Mouse (Mus musculus) CH12.LX (cell line): ENCODE measurements around the gene Iqschfp. TPM values are rescaled to one million over a fixed set of nuclear protein-coding genes. Genes with fewer than 3 reads are reported as not detected.

Experiments used
- DNase-seq: peaks from one replicate; pipeline ENCODE4 v3.0.0-alpha.2; 2013; ENCODE audit errors: extremely low read depth
- H3K27ac ChIP-seq: 2 replicates; pipeline ENCODE4 v1.5.1; 2012; ENCODE audit warnings: low read depth, mild to moderate bottlenecking, control low read depth, moderate library complexity; ENCODE audit not compliant: insufficient read depth
- H3K27me3 ChIP-seq: replicated peaks from 2 replicates; pipeline ENCODE3; 2012; ENCODE audit warnings: inconsistent platforms
- H3K36me3 ChIP-seq, 2 experiments: replicated peaks in 1 of 2; 2 replicates each; pipeline versions ENCODE3 to v1.6.1; 2012; ENCODE audit warnings: inconsistent platforms in 1 of 2, low read length in 1 of 2, mild to moderate bottlenecking in 1 of 2, mixed read lengths in 1 of 2, moderate library complexity in 1 of 2; ENCODE audit not compliant: control insufficient read depth in 1 of 2, insufficient read depth in 1 of 2
- H3K4me1 ChIP-seq, 2 experiments: 2 replicates each; pipeline ENCODE4 v1.6.1; 2012; ENCODE audit warnings: inconsistent platforms in 1 of 2, moderate library complexity in 1 of 2; ENCODE audit not compliant: insufficient read depth in 2 of 2, control insufficient read depth in 1 of 2
- H3K4me2 ChIP-seq: 2 replicates; pipeline ENCODE4 v1.6.1; 2012; ENCODE audit warnings: low read depth, mild to moderate bottlenecking, control low read depth; ENCODE audit not compliant: poor library complexity, insufficient read depth, severe bottlenecking
- H3K4me3 ChIP-seq, 3 experiments: fragments of 150-350 bp in 1 of 3; sonication (generic) in 1 of 3; replicated peaks in 1 of 3; 2 replicates each; pipeline versions ENCODE3 to v1.5.1; 2011 to 2012; ENCODE audit warnings: low read depth in 2 of 3, low read length in 2 of 3, mild to moderate bottlenecking in 2 of 3, moderate library complexity in 2 of 3, control low read depth in 1 of 3, improper control_type of control experiment in 1 of 3, inconsistent platforms in 1 of 3, mixed read lengths in 1 of 3; ENCODE audit not compliant: poor library complexity in 1 of 3
- H3K79me2 ChIP-seq: replicated peaks from 2 replicates; pipeline ENCODE4 v1.6.1; 2012; ENCODE audit warnings: mild to moderate bottlenecking, moderate library complexity; ENCODE audit not compliant: control insufficient read depth, poor library complexity, insufficient read depth, severe bottlenecking; ENCODE audit errors: extremely low read depth
- H3K9ac ChIP-seq: 2 replicates; pipeline ENCODE4 v1.6.1; 2012; ENCODE audit warnings: low read depth, mild to moderate bottlenecking, control low read depth, moderate library complexity; ENCODE audit not compliant: insufficient read depth
- H3K9me3 ChIP-seq: replicated peaks from 2 replicates; pipeline ENCODE3; 2012; ENCODE audit warnings: low read length, inconsistent platforms, mixed read lengths
- CHD2 ChIP-seq: IDR thresholded peaks from 2 replicates; pipeline ENCODE4 v1.6.1; 2011; ENCODE audit warnings: low read length, improper control_type of control experiment
- CTCF ChIP-seq, 2 experiments: IDR thresholded peaks in 1 of 2; conservative IDR thresholded peaks in 1 of 2; 2 replicates each; pipeline ENCODE4 v1.5.1; 2011 to 2012; ENCODE audit warnings: low read depth in 2 of 2, low read length in 2 of 2, improper control_type of control experiment in 1 of 2, inconsistent platforms in 1 of 2, mild to moderate bottlenecking in 1 of 2, moderate library complexity in 1 of 2
- E2F4 ChIP-seq: IDR thresholded peaks from 2 replicates; pipeline ENCODE4 v1.6.1; 2011; ENCODE audit warnings: low read depth, low read length, improper control_type of control experiment; ENCODE audit not compliant: insufficient replicate concordance
- ELF1 ChIP-seq: IDR thresholded peaks from 2 replicates; pipeline ENCODE4 v1.6.1; 2014; ENCODE audit warnings: low read depth, mild to moderate bottlenecking, inconsistent platforms, low read length, improper control_type of control experiment
- EP300 ChIP-seq: IDR thresholded peaks from 2 replicates; pipeline ENCODE4 v1.6.1; 2011; ENCODE audit warnings: low read length, improper control_type of control experiment
- JUN ChIP-seq: IDR thresholded peaks from 2 replicates; pipeline ENCODE4 v1.6.1; 2011; ENCODE audit warnings: low read depth, mild to moderate bottlenecking, low read length, improper control_type of control experiment, moderate library complexity; ENCODE audit not compliant: insufficient read depth
- KAT2A ChIP-seq: IDR thresholded peaks from 2 replicates; pipeline ENCODE4 v1.6.1; 2012; ENCODE audit warnings: low read length, improper control_type of control experiment, inconsistent platforms; ENCODE audit not compliant: insufficient replicate concordance
- MEF2A ChIP-seq: IDR thresholded peaks from 2 replicates; pipeline ENCODE4 v1.6.1; 2014; ENCODE audit warnings: low read depth, mild to moderate bottlenecking, inconsistent platforms, low read length, improper control_type of control experiment, borderline replicate concordance
- MYC ChIP-seq: IDR thresholded peaks from 2 replicates; pipeline ENCODE4 v1.6.1; 2011; ENCODE audit warnings: low read depth, mild to moderate bottlenecking, improper control_type of control experiment, low read length
- POLR2AphosphoS2 ChIP-seq: IDR thresholded peaks from 2 replicates; pipeline ENCODE4 v1.6.1; 2011; ENCODE audit warnings: low read depth, low read length, improper control_type of control experiment
- RAD21 ChIP-seq: IDR thresholded peaks from 2 replicates; pipeline ENCODE4 v1.6.1; 2011; ENCODE audit warnings: low read depth, mild to moderate bottlenecking, low read length, improper control_type of control experiment, moderate library complexity
- USF2 ChIP-seq: conservative IDR thresholded peaks from 2 replicates; pipeline ENCODE4 v1.6.1; 2011; ENCODE audit warnings: low read depth, low read length, improper control_type of control experiment
- ZC3H11A ChIP-seq: IDR thresholded peaks from 2 replicates; pipeline ENCODE4 v1.6.1; 2012; ENCODE audit warnings: low read depth, mild to moderate bottlenecking, inconsistent platforms, low read length, improper control_type of control experiment
- ZKSCAN1 ChIP-seq: IDR thresholded peaks from 2 replicates; pipeline ENCODE4 v1.6.1; 2012; ENCODE audit warnings: low read depth, inconsistent platforms, low read length, improper control_type of control experiment, borderline replicate concordance
- ZMIZ1 ChIP-seq: IDR thresholded peaks from 2 replicates; pipeline ENCODE4 v1.6.1; 2012; ENCODE audit warnings: low read depth, mild to moderate bottlenecking, inconsistent platforms, low read length, improper control_type of control experiment
- dilution Hi-C: fragments of 300-500 bp; cut with MboI; formaldehyde crosslinking; loops from 2 replicates; pipeline ENCODE4 v1.14.3; 2020; ENCODE audit warnings: low sequenced_read_pairs; ENCODE audit not compliant: extremely low pct_unique_long_range_greater_than_20kb, extremely low pct_ligation_motif_present
- in situ Hi-C: fragments of 300-500 bp; cut with MboI; formaldehyde crosslinking; loops from 3 replicates; pipeline ENCODE4 v1.14.3; 2019; ENCODE audit warnings: low sequenced_read_pairs, low pct_ligation_motif_present, low pct_unique_long_range_greater_than_20kb, mixed read lengths
- polyA plus RNA-seq: library from polyadenylated mRNA; unstranded; fragments of >175 nt; gene quantifications from 2 replicates; pipeline ENCODE4 v1.2.1, GENCODE M21; 2012; ENCODE audit warnings: low read depth; ENCODE audit not compliant: insufficient read length
- total RNA-seq, 2 experiments: library from RNA; depleted of rRNA; stranded (reverse); fragments of 300-350 nt in 1 of 2; fragments of >200 nt in 1 of 2; gene quantifications; 2 replicates each; pipeline ENCODE4 v1.2.3; 2012 to 2014

Gene Iqschfp
- total and polyA plus RNA-seq, 3 experiments, result 0.13 to 0.25 TPM; not detected in 1

DNA sequence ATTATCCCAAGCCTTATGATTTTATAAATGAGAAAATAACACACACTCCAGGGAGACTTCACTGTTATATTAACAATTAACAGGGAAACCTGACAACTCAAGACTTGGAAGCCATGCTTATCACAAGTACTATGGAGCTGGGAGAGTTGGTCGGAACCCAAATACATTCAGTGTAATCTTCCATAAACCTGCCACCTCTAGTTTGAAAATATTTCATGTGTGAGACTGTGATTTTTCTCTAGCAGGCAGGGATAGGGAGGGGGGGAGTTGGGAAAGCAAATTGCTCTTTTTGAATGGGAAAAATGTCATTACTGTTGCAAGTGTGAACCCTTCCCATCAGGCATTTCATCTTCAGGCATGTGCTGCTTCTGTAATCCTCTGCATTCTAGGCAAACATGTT, 304.9 kb downstream of the Iqschfp start:
- TF ChIP-seq ZC3H11A (no peak), MEF2A (no peak), JUN (no peak), ELF1 (no peak), CHD2 (no peak), USF2 (no peak)
- in situ Hi-C loops, result no loop called here

GRCm38 (mm10) chr3:68201214-68201613, 309.2 kb downstream of the Iqschfp start:
- in situ Hi-C loops, result no loop called here
- TF ChIP-seq ZKSCAN1 (no peak), MYC (no peak), E2F4 (no peak), ZMIZ1 (no peak), RAD21 (no peak), ZC3H11A (no peak), POLR2AphosphoS2 (no peak), KAT2A (no peak), EP300 (no peak), CTCF (conservative IDR thresholded peaks at IDR 0.05 in 1 of 2, IDR thresholded peaks at IDR 0.05 in 1 of 2; ENCODE audit: low read depth in 2 of 2, low read length in 2 of 2) (no peak)
- TF ChIP-seq, all 38 proteins: peak for 0
- dilution Hi-C loops, result no loop called here

More for the DNA sequence above, 304.9 kb downstream of the Iqschfp start:
- H3K4me1 ChIP-seq, result no peaks in the 10 kb centered on the region
- no peaks in the 10 kb centered on the region for H3K9me3 ChIP-seq
- dilution Hi-C loops, result no loop called here
- H3K79me2 ChIP-seq, result 0 out of 2 replicates have a peak, but pooled peaks cover 2% of the 10 kb centered on the region
- no peak overlapping the region for H3K27ac ChIP-seq
- H3K4me3 ChIP-seq, result no peak overlapping the region
- no peak overlapping the region for H3K9ac ChIP-seq
- H3K27me3 ChIP-seq, result no peaks in the 10 kb centered on the region
- H3K4me2 ChIP-seq, result no peak overlapping the region
- no peak for DNase-seq
- no peaks in the 10 kb centered on the region for H3K36me3 ChIP-seq

More at GRCm38 (mm10) chr3:68201214-68201613, 309.2 kb downstream of the Iqschfp start:
- Histone ChIP-seq H3K4me3 (no peak overlapping the region), H3K4me2 (no peak overlapping the region), H3K36me3 (no peaks in the 10 kb centered on the region), H3K4me1 (no peaks in the 10 kb centered on the region), H3K9ac (no peak overlapping the region), H3K9me3 (no peaks in the 10 kb centered on the region), H3K27ac (no peak overlapping the region), H3K79me2 (0 out of 2 replicates have a peak, but pooled peaks cover 2% of the 10 kb centered on the region), H3K27me3 (no peaks in the 10 kb centered on the region)
- DNase-seq, result no peak
